Mouse (Mus musculus) adrenal gland, adult 8-10 months (tissue): Measurements from ENCODE around the gene Adgre1. TPM values are rescaled to one million over a fixed set of nuclear protein-coding genes. Genes with fewer than 3 reads are reported as not detected.
"Not testable (repeated sequence)": the region's sequence is repeated elsewhere in the genome, so short reads cannot be mapped to it uniquely, and the experiment has no call there.

Experiments
- DNase-seq: peaks from one replicate; pipeline ENCODE4 v3.0.0; 2022
- total RNA-seq, 4 experiments: library from RNA; stranded (reverse); gene quantifications; 2 replicates each; pipeline ENCODE4 v1.2.4; 2022

The Adgre1 gene
- 10 to 100 TPM in 2 of 4 experiments, 1 to 10 TPM in 2; 5.3 to 21.5 (median 12.7) TPM for total RNA-seq

DNA sequence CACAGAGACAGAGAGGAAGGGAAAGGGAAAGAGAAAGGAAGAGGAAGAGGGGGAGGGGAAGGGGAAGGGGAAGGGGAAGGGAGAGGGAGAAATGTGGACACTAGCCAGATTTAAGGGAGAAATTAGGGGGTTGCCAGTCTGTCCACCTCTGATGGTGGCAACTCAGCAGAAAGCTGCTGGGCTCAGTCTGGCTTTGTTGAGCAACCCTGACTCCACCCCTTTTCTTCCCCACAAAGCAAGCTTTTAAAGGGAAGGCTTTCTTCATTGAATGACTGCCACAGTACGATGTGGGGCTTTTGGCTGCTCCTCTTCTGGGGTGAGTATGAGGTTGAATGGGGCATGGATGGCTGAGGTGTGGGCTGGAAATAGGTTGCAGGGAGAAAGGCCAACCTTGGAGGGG is at the start of gene Adgre1:
Gene Adgre1 (plus strand): TSS at position 251 of the 400 bp plus-strand sequence.
- no peak for DNase-seq

DNA sequence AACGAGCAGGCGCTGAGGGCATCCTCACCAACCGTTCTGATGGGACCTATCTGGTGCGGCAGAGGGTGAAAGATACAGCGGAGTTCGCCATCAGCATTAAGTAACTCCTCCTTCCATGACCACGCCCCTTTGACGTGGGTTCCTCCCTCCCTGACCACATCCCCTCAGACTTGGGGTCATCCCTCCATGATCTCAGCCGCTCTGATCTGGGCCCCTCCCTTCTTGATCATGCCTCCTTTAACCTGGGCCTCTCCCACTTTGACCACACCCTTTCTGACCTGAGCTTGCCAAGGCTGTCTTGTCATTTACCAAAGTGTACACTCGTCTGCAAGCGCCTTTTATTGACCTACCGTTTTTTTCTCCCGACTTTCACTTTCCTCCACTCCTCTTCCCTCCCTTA is 46.7 kb upstream of the Adgre1 start:
- DNase-seq = no peak

GRCm38 (mm10) chr17:57327615-57328014 is 30.9 kb upstream of the Adgre1 start:
- peak; percentile 87 for DNase-seq

DNA sequence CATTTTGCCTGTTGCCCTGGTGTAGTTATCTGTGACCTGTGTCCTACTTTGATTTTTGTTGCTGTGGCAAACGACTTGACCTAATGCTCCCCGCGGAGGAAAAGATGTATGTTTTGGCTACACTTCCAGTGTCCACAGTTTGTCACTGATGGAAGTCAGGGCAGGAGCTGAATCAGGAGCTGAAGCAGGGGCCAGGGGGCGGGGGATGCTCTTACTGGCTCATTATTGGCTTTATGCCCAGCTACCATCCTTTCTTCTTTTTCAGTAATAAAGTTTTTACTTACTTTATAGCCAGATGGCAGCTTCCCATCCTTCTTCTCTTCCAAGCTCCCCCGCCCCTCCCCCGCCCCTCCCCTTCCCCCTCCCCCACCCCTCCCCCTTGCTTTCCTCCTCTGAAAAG is 29.5 kb upstream of the Adgre1 start:
- no peak for DNase-seq

DNA sequence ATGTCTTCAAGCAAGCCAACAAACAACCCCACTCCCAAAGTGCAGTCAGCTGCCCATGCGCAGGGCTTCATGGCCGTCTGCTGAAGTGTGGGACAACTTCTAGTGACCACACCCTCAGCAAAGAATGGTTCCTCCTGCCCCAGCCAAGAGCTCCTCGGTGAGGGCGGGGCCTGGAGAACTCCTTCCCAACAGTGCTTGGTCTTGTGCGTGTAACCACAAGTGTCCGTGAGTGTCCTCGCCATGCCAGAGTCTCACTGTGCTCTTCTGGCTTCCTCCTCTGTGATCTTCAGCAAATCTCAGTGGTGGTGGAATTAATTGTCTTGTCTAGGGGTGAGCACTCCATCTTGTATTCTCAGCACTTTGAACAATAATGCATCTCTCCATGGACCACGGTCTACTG is 27.5 kb upstream of the Adgre1 start:
- no peak for DNase-seq

- DNase-seq = no peak
Observed at GRCm38 (mm10) chr17:57332241-57332640, 26.2 kb upstream of the Adgre1 start.

- peak; percentile 69 for DNase-seq
Observed at GRCm38 (mm10) chr17:57334001-57334760, 24.3 kb upstream of the Adgre1 start.

- peak; percentile 76 for DNase-seq
Observed at GRCm38 (mm10) chr17:57334761-57335150, 23.7 kb upstream of the Adgre1 start.

- not testable (repeated sequence) for DNase-seq
Observed at GRCm38 (mm10) chr17:57335194-57335593, 23.3 kb upstream of the Adgre1 start.

GRCm38 (mm10) chr17:57335673-57336303 is 22.7 kb upstream of the Adgre1 start:
- peak; percentile 74 for DNase-seq

DNA sequence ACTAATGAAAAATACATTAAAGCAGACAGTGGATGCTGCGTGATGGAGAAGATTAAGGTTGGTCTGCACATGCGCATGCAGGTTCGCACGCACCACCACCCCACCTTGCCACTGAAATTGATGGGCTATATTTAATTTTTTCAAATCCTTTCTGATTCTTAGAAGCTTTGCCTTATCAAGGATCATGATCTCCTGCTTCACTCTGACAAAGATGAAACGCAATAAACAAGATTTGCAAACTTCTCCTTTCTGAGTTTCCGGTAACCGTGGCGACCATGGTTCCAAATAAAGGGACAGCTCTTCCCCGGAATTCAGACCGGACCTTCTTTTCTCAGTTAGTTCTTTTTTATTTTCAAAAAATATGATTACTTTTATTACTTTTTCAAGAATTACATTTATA is 20.5 kb upstream of the Adgre1 start:
- no peak for DNase-seq

- DNase-seq = no peak
Observed at GRCm38 (mm10) chr17:57339298-57339697, 19.2 kb upstream of the Adgre1 start.

DNA sequence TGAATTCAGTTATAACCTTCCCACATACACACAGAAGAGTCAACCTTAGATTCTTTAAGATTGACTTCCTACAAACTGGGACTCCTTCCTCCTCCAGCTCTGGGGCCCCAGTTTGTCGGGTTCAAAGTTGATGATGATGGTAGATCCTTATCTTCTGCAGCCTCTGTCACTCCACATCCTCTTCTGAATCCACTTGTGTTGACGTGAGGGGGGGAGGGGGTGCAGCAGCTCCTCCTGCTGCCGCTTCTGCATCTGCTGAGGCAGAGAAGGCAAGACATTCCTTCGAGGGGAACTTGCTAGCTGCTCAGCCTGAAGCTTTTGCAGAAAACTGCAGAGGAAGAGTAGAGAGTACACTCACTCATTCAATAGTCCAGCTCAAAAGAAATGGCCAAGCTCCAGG is 16.9 kb upstream of the Adgre1 start:
- DNase-seq = no peak

GRCm38 (mm10) chr17:57344029-57344707 is 14.3 kb upstream of the Adgre1 start:
- no peak for DNase-seq

DNA sequence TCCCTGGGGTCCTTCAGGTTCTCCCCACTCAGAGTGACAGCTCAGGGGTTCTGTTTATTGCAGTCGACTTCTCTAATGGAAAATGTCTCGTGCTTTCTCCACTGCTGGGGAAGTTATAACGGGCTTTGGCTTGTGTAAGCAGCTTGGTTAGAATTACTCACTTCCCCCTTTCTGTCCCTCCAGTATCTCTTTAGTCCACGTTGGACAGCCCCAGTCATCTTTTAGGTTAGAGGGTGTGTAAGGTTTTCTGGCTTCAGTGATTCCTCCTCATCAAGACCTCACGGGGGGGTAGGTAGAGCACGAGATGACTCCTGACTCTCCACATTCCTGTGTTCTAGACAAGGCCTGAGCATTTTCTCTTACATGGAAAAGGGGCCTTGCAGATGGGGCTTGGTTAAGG is 11.5 kb upstream of the Adgre1 start:
- DNase-seq = no peak

- no peak for DNase-seq
Observed at GRCm38 (mm10) chr17:57347781-57348180, 10.7 kb upstream of the Adgre1 start.

GRCm38 (mm10) chr17:57349067-57349466 is 9.4 kb upstream of the Adgre1 start:
- no peak for DNase-seq

DNA sequence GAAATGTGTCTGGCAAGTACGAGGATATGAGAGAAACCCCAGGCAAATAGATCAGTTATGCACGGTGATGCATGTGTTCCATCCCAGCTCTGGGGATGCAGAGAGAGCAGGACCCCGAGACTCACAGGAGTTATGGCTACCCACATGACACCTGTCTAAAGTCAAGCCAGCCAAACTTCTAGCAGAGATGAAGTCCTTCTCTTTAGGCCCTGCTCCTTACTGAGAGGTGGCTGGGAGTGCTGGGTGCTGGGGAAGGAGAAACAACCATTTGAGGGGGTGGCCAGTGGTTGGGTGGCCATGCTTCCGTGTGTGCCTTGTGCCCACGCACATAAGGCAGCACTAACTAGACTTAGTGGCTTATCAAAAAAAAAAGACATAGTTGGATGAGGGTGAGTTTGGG is 8.3 kb upstream of the Adgre1 start:
- DNase-seq = no peak

- DNase-seq = no peak
Observed at GRCm38 (mm10) chr17:57351107-57351506, 7.4 kb upstream of the Adgre1 start.

GRCm38 (mm10) chr17:57359485-57360241 is 1.2 kb downstream of the Adgre1 start:
- no peak for DNase-seq
